Mouse (Mus musculus): ENCODE results near the gene Ankmy1.

DNA sequence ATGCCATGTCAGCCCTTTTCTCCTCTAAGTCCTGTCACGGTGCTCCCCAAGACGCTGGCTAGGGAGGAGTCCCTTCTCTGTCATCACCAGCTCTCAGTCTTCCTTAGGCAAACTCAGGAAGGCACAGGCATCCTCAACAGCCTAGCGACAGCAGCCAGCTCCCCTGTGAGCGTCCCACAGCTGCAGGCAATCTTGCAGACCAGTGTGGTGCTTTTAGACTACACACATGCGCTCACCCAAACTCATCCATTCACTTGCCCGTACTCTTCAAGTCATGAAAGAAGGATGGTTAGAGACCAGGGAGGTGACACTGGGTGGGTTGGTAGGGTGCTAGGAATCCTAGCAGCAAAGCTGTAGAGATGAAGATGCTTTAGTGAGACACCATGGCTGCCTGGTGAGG is 41.2 kb downstream of the Ankmy1 start:
- TF ChIP-seq CTCF (IDR thresholded peaks at IDR 0.05; ENCODE audit: low read depth, low read length) (no peak), POLR2A (IDR thresholded peaks at IDR 0.05; ENCODE audit: extremely low read depth, insufficient read depth, low read length) (no peak)

Data from liver, adult 2 months (tissue).